Mouse (Mus musculus): ENCODE results near the gene Gm20604. TPM values are rescaled to one million over a fixed set of nuclear protein-coding genes. Genes with fewer than 3 reads are reported as not detected.

Gm20604 gene
- polyA plus RNA-seq, 1 experiment from 2014 or later = 40.4 TPM

GRCm38 (mm10) chr12:102699156-102699555 is 59.3 kb downstream of the Gm20604 start:
- no peaks in the 10 kb centered on the region for H3K9me3 ChIP-seq (replicated peaks; ENCODE audit: control insufficient read depth, low read length)
- no peaks in the 10 kb centered on the region for H3K36me3 ChIP-seq (ENCODE audit: control insufficient read depth, insufficient read depth, low read length)
- WGBS = 19% methylated on average over 1 of the region's 1 CpGs
- H3K4me2 ChIP-seq (ENCODE audit: low read length) = no peak overlapping the region
- ATAC-seq = no peak
- H3K4me1 ChIP-seq (ENCODE audit: control insufficient read depth, insufficient read depth, low read length) = peaks cover 50% of the 10 kb centered on the region
- peak overlapping the region; percentile 78; the same call in 1 of the 2 replicates for H3K27ac ChIP-seq (ENCODE audit: low read depth, low read length)
- no peak for DNase-seq (ENCODE audit: low spot score)
- no peak overlapping the region for H3K9ac ChIP-seq (ENCODE audit: low read length)
- no peak overlapping the region for H3K4me3 ChIP-seq (ENCODE audit: low read depth, low read length)
- no peaks in the 10 kb centered on the region for H3K27me3 ChIP-seq (replicated peaks; ENCODE audit: control insufficient read depth, insufficient read depth, low read length)

GRCm38 (mm10) chr12:102698089-102698684 is 60.3 kb downstream of the Gm20604 start:
- 0 out of 2 replicates have a peak overlapping the region, but pooled peaks have one; percentile 4 for H3K4me2 ChIP-seq (ENCODE audit: low read length)
- peak overlapping the region; percentile 78 for H3K27ac ChIP-seq (ENCODE audit: low read depth, low read length)
- WGBS = 0% methylated on average over 1 of the region's 1 CpGs
- H3K36me3 ChIP-seq (ENCODE audit: control insufficient read depth, insufficient read depth, low read length) = no peaks in the 10 kb centered on the region
- peak; percentile 60 for DNase-seq (ENCODE audit: low spot score)
- peak; percentile 67 for ATAC-seq
- peaks cover 47% of the 10 kb centered on the region for H3K4me1 ChIP-seq (ENCODE audit: control insufficient read depth, insufficient read depth, low read length)
- H3K4me3 ChIP-seq (ENCODE audit: low read depth, low read length) = no peak overlapping the region
- H3K9ac ChIP-seq (ENCODE audit: low read length) = peak overlapping the region; percentile 43
- H3K9me3 ChIP-seq (replicated peaks; ENCODE audit: control insufficient read depth, low read length) = no peaks in the 10 kb centered on the region
- no peaks in the 10 kb centered on the region for H3K27me3 ChIP-seq (replicated peaks; ENCODE audit: control insufficient read depth, insufficient read depth, low read length)

GRCm38 (mm10) chr12:102697381-102697780 is 61.1 kb downstream of the Gm20604 start:
- no peaks in the 10 kb centered on the region for H3K27me3 ChIP-seq (replicated peaks; ENCODE audit: control insufficient read depth, insufficient read depth, low read length)
- H3K9me3 ChIP-seq (replicated peaks; ENCODE audit: control insufficient read depth, low read length) = no peaks in the 10 kb centered on the region
- peaks cover 42% of the 10 kb centered on the region for H3K4me1 ChIP-seq (ENCODE audit: control insufficient read depth, insufficient read depth, low read length)
- H3K9ac ChIP-seq (ENCODE audit: low read length) = no peak overlapping the region
- no peak overlapping the region for H3K4me2 ChIP-seq (ENCODE audit: low read length)
- DNase-seq (ENCODE audit: low spot score) (no peak), ATAC-seq (no peak)
- peak overlapping the region; percentile 78; the same call in 1 of the 2 replicates for H3K27ac ChIP-seq (ENCODE audit: low read depth, low read length)
- WGBS = 79% methylated on average over 7 of the region's 7 CpGs
- H3K36me3 ChIP-seq (ENCODE audit: control insufficient read depth, insufficient read depth, low read length) = no peaks in the 10 kb centered on the region
- H3K4me3 ChIP-seq (ENCODE audit: low read depth, low read length) = no peak overlapping the region

GRCm38 (mm10) chr12:102696635-102697354 is 61.7 kb downstream of the Gm20604 start:
- no peaks in the 10 kb centered on the region for H3K36me3 ChIP-seq (ENCODE audit: control insufficient read depth, insufficient read depth, low read length)
- WGBS = 88% methylated on average over 14 of the region's 14 CpGs
- H3K27me3 ChIP-seq (replicated peaks; ENCODE audit: control insufficient read depth, insufficient read depth, low read length) = no peaks in the 10 kb centered on the region
- H3K4me3 ChIP-seq (ENCODE audit: low read depth, low read length) = no peak overlapping the region
- no peak overlapping the region for H3K9ac ChIP-seq (ENCODE audit: low read length)
- no peak overlapping the region for H3K4me2 ChIP-seq (ENCODE audit: low read length)
- DNase-seq (ENCODE audit: low spot score) (no peak), ATAC-seq (no peak)
- H3K4me1 ChIP-seq (ENCODE audit: control insufficient read depth, insufficient read depth, low read length) = peaks cover 36% of the 10 kb centered on the region
- no peaks in the 10 kb centered on the region for H3K9me3 ChIP-seq (replicated peaks; ENCODE audit: control insufficient read depth, low read length)
- 0 out of 2 replicates have a peak overlapping the region, but pooled peaks have one; percentile 21 for H3K27ac ChIP-seq (ENCODE audit: low read depth, low read length)

- Histone ChIP-seq H3K36me3 (ENCODE audit: control insufficient read depth, insufficient read depth, low read length) (no peaks in the 10 kb centered on the region), H3K9me3 (replicated peaks; ENCODE audit: control insufficient read depth, low read length) (no peaks in the 10 kb centered on the region), H3K27ac (ENCODE audit: low read depth, low read length) (0 out of 2 replicates have a peak overlapping the region, but pooled peaks have one; percentile 5), H3K27me3 (replicated peaks; ENCODE audit: control insufficient read depth, insufficient read depth, low read length) (no peaks in the 10 kb centered on the region), H3K4me2 (ENCODE audit: low read length) (no peak overlapping the region), H3K4me1 (ENCODE audit: control insufficient read depth, insufficient read depth, low read length) (peaks cover 36% of the 10 kb centered on the region), H3K9ac (ENCODE audit: low read length) (no peak overlapping the region), H3K4me3 (ENCODE audit: low read depth, low read length) (no peak overlapping the region)
- DNase-seq (ENCODE audit: low spot score) (no peak), ATAC-seq (no peak)
- 58% methylated on average over 18 of the region's 18 CpGs for WGBS
These were observed 62.9 kb downstream of the Gm20604 start for GRCm38 (mm10) chr12:102695369-102696239.

GRCm38 (mm10) chr12:102691761-102692160 is 66.7 kb downstream of the Gm20604 start:
- H3K4me1 ChIP-seq (ENCODE audit: control insufficient read depth, insufficient read depth, low read length) = no peaks in the 10 kb centered on the region; the same call in 1 of the 2 replicates
- no peak for ATAC-seq
- no peaks in the 10 kb centered on the region for H3K27me3 ChIP-seq (replicated peaks; ENCODE audit: control insufficient read depth, insufficient read depth, low read length)
- no peak overlapping the region for H3K27ac ChIP-seq (ENCODE audit: low read depth, low read length)
- H3K36me3 ChIP-seq (ENCODE audit: control insufficient read depth, insufficient read depth, low read length) = no peaks in the 10 kb centered on the region
- no peak overlapping the region for H3K4me3 ChIP-seq (ENCODE audit: low read depth, low read length)
- H3K9ac ChIP-seq (ENCODE audit: low read length) = no peak overlapping the region
- no peak for DNase-seq (ENCODE audit: low spot score)
- H3K9me3 ChIP-seq (replicated peaks; ENCODE audit: control insufficient read depth, low read length) = no peaks in the 10 kb centered on the region
- H3K4me2 ChIP-seq (ENCODE audit: low read length) = no peak overlapping the region
- 78% methylated on average over 5 of the region's 7 CpGs for WGBS

Other genes starting within 250 kb of the Gm20604 start
- gene Chga, start 203.7 kb downstream of the Gm20604 start, polyA plus RNA-seq (2014; fragmentation: Nextera tagmentation; extraction: Ambion mirVana) = 63.3 and 76.8 TPM in 2 replicates
- gene Itpk1, start 53.7 kb downstream of the Gm20604 start, polyA plus RNA-seq (2014; fragmentation: Nextera tagmentation; extraction: Ambion mirVana) = 47.1 and 57.5 TPM in 2 replicates
- 47.0 and 59.8 TPM in 2 replicates for gene Moap1, start 15.0 kb downstream of the Gm20604 start, polyA plus RNA-seq (2014; fragmentation: Nextera tagmentation; extraction: Ambion mirVana)
- 12.3 and 14.2 TPM in 2 replicates for gene Tmem251, start 14.9 kb downstream of the Gm20604 start, polyA plus RNA-seq (2014; fragmentation: Nextera tagmentation; extraction: Ambion mirVana)
- gene Gm28051, start 907 bp downstream of the Gm20604 start, polyA plus RNA-seq (2014; fragmentation: Nextera tagmentation; extraction: Ambion mirVana) = not detected in 2 replicates
- gene Gon7, start 869 bp downstream of the Gm20604 start, polyA plus RNA-seq (2014; fragmentation: Nextera tagmentation; extraction: Ambion mirVana) = 30.6 and 36.6 TPM in 2 replicates
- 53.0 and 58.2 TPM in 2 replicates for gene Ubr7, start 705 bp downstream of the Gm20604 start, polyA plus RNA-seq (2014; fragmentation: Nextera tagmentation; extraction: Ambion mirVana)
- gene Btbd7, start 119.8 kb upstream of the Gm20604 start, polyA plus RNA-seq (2014; fragmentation: Nextera tagmentation; extraction: Ambion mirVana) = 15.6 and 17.2 TPM in 2 replicates
- not detected in 2 replicates for gene Cox8c, start 140.6 kb upstream of the Gm20604 start, polyA plus RNA-seq (2014; fragmentation: Nextera tagmentation; extraction: Ambion mirVana)
- 6.0 and 7.5 TPM in 2 replicates for gene Unc79, start 190.2 kb upstream of the Gm20604 start, polyA plus RNA-seq (2014; fragmentation: Nextera tagmentation; extraction: Ambion mirVana)